Mouse (Mus musculus): ENCODE data around the gene Adora1.

Gene Adora1

DNA sequence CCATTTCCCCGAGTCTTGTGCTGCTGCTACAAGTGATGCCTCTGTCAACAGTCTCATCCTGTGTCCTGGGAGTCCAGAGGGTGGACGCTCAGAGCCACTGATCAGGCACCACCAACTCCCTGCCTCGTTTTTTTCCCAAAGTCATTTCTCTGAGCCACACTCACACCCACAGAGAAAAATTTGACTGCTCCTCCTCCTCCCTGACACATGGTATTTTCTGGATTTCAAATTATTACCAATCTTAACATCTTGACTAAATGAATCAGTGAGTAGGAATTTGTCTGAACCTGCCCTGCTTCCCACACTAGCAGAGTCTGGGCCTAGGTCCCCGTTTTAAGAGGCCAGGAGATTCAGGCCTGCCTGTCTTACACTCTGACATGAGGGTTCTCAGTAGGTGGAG lies 43.2 kb downstream of the Adora1 start:
- no peak for DNase-seq

DNA sequence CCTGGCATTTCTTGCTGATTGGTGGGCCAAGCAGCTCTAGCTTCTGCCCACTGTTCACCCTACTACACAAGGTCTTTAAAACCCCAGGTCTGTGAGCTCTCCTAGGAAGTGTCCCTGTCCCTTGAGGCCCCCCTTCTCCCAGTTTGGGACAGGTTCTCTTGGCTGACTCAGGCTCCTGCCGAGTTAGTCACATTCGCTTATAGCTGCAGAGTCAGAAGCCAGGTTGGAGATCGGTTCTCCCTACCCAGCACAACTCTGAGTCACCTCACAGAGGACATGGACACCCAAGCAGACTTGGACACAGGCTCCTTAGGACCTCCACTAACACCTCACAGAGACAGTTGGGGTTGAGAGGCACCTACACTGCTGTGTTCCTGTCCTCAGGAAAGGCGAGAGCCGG lies 44.0 kb downstream of the Adora1 start:
- DNase-seq = no peak

DNA sequence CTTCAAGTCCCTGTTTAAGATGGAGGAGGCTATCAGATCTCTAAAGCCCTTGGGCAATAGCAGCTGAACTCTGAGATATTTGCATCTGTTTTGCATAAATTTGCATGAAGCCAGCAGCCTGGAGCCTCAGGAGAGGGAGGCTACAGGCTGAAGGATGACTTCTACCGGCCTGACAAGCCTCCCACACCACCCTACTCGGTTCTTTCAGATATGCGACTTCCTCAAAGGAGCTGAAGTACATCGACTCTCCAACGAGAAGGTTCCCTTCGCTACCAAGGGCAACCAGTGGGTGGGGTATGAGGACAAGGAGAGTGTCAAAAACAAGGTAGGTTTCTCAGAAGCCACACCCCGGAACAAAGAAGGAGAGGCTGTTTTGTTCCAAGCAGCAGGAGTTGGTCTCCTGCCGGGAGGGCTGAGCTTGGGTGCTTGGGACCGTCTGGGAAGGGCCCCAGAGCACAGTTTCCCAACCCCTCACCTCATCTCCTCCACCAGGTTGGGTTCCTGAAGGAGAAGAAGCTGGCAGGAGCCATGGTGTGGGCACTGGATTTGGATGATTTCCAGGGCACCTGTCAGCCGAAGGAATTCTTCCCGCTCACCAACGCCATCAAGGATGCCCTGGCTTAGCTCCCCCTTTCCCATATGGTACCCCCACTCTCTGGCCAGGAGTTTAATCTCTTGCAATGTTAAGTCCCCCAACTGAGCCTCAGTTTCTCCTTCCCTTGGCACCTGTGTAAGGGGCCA lies 46.1 kb downstream of the Adora1 start:
- peak; percentile 38 for DNase-seq

DNA sequence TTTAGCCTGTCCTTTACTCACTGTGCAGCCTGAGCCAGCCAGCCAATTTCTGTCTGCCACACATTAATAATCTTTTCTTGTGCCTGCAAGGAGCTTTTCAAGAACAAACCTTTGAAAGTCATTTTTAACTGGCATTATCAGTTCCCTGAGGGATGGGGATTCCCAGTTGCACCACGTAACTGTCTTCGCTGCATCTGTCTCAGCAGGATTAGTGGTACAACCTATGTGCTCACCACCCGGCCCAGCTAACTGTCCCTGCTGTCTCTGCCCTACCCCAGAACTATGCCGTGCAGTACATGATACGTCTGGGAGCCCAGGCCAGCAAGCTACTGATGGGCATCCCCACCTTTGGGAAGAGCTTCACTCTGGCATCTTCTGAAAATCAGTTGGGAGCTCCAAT lies 47.0 kb downstream of the Adora1 start:
- DNase-seq = no peak

DNA sequence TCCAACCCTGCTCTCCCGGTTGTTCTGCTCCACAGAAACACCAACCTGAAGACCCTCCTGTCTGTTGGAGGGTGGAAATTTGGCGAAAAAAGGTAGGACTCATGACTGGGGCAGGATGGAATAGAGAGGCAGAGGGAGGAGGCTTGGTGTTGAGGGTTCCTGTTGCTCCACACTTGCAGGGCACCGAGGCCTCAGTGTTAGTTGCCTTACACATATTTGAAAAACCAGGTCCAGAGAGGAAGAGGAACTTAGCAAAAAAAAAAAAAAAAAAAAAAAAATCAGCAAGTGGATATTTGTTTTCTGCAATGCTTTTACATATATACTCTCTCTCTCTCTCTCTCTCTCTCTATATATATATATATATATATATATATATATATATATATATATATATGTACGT lies 51.1 kb downstream of the Adora1 start:
- DNase-seq = no peak

DNA sequence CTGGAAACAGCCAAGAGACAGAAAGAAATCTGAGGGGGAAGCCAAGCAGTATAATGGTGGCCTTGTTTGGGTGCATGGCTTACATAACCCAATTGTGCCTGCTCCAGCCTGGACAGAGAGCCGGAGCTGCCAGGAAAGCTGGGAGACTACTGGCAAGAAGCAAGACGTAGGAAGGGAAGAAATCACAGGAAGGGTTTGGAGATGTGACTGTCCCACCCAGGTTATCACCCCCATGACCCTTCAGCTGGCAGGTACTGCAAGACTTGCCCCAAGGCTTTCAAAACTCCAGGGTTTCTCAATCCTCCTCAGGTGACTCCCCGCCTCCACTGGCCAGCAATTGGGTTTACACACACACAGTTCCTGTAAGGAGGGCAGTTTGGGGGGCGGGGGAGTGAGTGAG lies 53.2 kb downstream of the Adora1 start, which contains the start of gene Chil1:
TSS of gene Chil1 (plus strand) at position 152 of the 400 bp plus-strand sequence.
- no peak for DNase-seq

DNA sequence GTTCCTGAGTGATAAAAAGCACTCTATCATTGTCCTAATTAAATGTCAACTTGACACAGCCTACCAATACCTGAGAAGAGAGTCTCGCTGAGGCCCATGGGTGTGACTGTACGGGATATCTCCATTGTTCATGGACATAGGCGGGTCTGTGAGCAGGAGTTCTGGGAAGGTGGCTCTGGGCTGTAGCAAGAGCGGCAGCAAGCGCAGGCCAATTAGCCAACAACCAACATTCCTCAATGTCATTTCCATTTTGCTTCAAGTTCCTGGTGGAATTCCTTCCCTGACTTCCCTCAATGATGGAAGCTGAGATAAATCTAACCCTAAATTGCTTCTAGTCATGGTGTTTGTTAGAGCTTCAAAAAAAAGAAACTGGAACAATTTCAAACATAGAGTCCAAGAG lies 57.3 kb downstream of the Adora1 start:
- no peak for DNase-seq

DNA sequence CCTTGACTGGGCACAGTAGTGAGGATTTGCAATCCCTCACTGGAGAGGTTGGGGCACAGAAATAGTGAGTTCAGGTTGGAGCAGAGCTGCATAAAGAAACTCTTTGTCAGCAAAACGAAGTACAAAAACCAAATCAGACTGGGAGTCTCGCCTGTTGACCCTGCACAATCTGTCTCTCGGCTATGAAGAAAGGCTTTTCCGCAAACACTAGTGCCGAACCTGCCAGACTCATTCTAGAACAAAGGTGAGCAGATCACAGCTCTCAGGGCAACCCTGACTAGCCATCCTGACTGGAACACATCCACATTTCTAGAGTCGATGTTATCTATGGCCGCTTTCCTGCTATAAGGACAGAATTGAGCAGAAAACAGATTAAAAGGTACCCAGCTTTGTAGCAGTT lies 62.1 kb downstream of the Adora1 start:
- no peak for DNase-seq

DNA sequence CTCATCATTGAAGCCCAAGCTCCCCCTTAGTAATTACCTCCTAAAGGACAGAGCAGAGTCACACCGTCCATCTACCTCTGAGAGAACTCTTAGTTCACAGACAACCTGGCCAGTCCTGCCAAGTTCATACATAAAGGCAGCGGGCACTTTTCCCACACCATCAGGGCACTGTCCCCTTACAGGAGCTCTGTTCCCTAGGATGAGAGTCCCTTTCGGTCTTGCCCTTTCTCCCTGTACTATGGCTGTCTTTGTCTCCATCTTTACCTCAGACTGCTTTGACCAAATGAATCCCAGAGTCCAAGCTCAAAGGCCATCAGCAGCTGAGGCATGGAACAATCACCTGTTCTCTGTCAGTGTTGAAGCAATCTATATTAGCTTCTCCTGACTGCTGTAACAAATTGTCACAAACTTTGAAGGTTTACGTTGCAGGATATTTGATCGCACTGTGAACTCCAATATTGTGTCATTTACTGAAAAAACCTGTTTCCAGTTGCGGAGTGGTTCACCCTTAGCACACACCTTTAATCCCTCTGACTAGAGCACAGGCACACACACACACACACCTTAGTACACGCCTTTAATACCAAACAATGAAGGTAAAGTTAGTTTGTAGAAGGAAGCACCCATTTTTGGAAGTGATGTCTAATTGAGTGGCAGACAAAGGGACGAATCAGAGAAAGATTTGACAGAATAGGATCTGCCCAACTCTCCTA lies 66.1 kb downstream of the Adora1 start:
- no peak for DNase-seq

DNA sequence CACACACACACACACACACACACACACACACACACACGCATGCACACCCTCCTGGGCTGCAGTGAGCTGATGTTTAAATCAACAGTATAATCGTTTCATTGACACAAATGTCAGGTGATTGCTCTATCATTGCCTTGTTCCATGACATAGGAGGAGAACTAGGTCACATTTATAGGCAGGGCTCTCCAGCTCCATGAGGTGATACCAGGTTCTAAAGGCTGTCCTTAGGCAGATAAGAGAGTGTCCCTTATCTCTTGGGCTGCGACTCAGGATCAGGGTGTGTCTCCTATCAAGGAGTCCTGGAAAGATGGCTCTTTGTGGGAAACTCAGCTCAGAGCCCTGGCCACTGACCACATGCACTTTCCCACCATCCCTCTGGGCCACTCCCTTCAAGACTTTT lies 66.7 kb downstream of the Adora1 start:
- DNase-seq = no peak

DNA sequence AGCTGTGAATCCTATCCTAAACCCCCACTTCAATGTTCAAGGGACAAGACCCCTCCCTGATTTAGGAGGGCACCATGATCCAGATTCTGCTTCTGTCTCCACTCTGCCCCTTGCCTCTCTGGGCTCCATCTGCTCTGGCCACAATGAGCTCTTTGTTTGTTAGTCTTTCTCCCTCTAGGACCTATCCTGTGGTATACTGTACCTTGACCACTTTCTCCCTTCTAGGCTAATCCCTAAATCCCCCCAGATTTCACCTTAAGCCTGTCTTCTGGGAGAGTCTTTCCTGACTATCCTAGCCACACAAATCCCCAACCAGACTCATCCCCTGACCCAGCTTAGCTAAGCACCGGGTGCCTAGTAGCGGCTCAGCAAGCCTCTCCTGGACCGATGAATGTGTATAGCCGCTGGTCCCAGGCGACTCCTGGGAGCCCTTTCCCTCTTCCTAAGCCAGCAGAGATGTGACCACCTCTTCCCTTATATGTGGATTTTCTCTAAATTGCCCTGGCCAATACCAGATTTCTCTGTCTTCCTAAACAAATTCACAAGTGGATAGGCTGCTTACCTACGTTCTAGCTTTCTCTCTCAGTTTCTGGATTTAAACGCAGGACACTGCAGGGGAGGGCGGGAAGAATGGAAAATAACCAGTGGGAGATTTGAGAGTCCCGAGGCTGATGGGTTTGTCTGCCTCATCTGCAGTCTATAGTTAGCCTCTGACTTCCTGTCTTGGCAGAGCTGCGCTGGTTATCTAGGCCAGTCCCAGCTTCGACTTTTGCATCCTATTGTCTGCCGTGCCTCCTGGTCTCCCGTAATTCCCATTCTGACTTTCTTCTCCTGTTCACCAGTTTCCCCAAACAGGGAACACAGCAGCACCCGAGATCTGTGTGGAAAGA lies 67.6 kb downstream of the Adora1 start:
- DNase-seq = peak; percentile 67

DNA sequence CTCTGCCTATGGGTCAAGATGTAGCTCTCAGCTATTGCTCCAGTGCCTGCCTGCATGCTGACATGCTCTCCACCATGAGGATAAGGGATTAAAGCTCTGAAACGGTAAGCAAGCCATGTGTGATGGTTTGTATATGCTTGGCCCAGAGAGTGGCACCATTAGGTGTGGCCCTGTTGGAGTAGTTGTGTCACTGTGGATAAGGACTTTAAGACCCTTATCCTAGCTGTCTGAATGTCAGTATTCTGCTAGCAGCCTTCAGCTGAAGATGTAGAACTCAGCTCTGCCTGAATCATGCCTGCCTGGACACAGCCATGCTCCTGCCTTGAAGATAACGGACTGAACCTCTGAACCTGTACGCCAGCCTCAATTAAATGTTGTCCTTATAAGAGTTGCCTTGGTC lies 68.7 kb downstream of the Adora1 start:
- no peak for DNase-seq

DNA sequence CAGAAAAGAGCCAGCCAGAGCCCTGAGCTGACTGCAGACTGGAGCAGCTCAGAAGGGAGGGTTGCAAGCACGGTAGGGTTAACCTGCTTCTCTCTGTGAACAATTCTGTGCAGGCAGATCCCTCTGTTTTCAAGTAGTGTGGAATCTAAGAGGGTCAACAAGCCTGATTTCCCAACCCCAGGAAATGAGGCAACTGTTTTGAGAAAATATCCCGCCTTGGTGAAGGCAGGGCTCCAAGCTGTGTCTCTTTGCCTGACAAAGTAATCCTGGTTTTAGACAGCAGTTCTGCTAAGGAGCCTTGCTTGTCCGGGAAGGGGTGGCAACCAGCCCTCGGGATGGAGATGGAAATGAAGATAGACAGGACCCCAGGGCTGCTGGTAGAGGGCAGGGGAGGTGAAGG lies 70.8 kb downstream of the Adora1 start:
- DNase-seq = no peak

DNA sequence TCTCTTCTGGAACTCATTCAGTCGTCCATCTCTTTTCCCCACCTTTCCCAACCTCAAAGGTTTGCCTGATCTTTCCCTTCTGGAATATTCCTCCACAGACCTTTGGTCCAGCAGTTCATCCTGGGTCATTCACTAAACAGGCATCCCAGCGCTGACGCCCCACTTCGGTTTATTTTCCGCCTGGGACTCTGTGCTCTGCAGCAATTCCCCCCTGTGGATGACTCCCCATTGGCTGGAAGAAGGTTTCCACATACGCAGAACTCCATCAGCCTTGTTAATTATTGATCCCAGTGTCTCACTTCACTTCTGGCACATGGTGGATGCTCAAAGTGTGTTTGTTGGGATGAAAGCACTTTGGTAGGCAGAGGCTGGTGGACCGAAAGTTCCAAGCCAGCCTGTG lies 71.8 kb downstream of the Adora1 start:
- no peak for DNase-seq

DNA sequence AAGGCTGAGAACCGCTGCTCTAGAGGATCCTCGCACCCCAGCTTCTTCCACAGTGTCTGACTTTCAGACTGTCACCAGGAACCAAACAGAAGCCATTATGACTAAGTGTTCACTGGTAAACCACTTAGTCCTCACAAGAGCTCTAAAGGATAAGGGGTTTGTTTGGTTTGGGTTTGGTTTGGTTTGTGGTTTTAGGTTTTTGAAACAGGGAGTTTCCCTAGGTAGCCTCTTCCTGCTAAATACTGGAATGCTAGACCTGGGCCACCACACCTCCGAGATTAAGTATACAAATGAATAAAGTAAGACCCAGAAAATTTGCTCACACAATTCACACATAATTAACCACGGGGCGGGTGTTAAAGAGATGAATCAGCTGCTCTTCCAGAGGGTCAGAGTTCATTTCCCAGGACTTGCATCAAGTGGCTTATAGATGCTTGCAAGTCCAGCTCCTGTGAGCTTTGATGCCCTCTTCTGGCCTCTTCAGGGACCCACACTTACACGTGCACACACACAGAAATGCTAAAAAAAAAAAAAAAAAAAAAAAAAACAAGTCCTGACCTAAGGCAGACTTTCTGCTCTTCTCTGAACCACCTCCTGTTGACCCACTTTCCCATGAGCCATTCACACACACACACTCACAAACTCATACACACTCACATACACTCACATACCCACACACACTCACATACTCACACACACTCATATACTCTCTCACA lies 72.6 kb downstream of the Adora1 start:
- no peak for DNase-seq

DNA sequence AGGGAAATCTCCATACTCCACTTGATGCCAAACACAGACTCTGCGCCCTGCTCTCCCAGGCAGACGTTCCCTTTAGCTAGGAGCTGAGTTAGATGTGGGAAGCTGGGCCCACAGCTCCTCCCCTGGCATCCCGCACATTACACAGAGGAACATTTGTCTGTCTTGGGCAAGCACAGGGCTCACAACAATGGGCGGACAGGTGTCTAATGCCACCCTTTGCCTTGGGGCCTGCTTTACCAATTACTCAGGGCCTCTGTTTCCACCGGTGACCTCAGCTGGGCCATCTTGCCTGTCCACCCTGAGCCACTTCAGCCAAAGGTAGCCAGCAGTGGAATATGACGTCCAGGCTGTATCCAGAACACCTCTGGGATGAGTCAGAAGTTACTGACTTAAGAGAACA lies 73.8 kb downstream of the Adora1 start:
- DNase-seq = no peak

DNA sequence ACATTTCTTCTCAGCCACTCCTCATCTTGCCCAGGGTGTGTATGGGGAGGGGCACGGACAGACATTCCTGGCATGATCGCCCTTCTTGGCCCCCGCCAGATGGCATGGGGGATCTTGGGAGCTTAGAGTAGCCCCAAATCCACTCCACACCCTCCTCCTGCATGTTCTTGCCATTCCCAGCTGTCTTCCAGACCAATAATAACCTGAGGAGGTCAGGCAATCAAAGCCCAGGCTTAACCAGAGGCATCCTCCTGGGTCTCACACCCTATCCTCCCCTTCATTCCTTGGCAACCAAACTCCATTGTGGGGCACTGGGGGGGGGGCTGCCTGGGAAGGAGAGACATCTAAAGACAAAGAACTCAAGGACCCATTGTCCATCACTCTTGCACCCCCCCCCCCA lies 74.8 kb downstream of the Adora1 start:
- no peak for DNase-seq

DNA sequence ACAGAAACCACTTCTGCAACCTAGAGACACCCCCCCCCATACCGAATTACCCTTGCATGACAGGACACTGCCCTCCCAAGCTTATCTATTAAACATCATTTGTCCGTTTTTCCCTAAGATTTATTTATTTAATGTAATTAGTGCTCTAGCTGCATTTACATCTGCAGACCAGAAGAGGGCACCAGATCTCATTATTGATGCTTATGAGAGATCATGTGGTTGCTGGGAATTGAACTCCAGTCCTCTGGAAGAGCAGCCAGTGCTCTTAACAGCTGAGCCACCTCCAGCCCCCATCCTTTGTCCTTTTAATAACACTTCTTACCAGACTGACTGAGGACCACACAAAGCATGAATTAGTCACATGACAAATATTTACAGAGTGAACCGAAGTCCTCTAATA lies 80.6 kb downstream of the Adora1 start:
- DNase-seq = no peak

DNA sequence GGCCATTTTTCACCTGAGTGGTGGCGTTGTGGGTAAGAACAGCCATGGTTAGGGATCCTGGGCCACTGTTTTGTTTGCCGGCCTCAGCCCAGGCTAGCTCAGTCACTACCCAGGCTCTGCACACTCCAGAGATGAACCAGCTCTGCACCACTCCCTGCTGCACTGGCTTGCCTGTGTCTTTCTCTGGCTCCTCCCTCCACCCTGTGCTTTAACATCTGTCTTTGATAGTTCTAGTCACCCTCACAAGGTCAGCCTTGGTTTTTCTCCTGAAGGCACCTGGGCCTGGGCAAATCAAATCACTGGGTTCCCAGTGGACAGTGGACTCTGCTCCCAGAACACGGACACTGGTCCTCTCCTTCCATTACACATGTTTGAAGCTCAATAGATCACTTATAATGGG lies 81.1 kb downstream of the Adora1 start:
- DNase-seq = no peak

DNA sequence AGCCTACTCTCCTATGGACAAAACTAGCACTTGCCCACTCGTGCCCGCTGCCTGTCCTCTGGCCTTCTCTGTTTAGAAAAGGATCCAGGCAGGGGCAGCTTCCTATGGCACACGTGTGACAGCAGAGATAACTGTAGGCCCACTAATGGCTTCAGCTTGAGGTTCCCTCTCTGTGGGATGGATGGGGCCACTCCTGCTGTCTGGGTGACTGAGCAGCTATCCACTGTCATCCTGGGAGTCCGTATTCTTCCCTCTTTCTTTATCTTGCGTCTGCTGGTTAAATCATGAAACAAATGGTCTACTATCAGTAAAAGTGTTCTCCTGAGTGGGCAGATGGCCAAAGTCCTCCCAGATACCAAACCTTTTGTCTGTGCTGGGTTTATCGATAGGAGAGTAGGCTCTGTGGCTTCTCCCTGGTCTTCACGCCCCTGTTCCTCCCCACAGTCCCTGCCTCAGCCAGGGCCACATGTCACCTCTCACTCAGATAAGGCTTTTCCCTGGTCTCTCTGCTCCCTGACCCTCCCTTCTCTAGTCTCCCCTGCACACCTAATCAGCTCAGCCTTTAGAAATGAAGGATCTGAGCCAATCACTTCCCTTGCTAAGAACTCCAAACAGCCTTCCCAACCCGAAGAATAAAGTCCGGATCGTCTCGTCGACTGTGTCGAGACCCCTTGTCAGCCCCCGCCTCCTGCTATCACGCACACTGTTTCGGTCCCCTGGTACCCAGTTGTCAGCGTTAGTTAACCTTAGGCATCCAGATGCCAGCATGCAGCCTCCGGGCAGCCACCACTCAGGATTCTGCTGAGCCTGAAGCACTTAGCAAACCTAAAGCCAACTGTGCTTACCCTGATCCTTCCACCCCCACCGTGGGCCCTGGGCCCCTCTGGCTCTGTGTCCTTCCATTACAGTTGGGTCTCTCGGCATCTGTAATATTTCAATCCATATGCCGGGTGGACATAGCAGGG lies 82.3 kb downstream of the Adora1 start:
- no peak for DNase-seq

DNA sequence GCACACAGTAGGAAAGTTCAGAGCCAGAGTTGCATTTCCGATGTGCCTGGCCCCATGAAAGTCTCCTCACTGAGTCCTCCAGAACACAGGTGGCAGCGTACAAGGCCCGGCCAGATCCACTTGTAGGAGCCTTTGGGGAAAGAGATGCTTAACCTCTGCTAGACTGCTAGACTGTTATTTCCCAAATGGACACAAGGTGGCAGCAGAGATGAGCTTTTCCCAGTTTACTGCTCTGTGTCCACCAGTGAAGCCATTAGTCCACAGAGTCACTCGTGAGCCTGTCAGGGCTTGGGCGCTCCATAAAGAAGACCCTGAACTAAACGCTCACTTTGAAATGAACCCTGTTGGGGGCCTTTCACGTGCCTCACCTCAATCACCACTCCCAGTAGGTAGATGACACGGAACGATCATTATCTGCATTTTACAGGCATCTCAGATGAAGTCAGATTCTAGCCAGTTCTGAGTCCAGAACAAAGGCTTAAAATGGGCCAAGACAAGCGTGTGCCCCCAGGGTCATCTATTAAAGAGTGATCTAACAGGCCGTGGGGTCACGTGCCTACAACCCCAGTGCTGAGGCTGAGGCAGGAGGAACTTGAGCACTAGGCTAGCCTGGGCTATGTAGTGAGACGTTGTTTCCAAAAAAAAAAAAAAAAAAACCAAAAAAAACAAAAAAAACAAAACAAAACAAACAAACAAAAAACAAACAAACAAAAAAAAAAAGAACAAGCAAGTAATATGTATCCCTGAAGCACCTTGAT lies 83.4 kb downstream of the Adora1 start:
- peak; percentile 92 for DNase-seq
